Mouse (Mus musculus): ENCODE measurements at regions not wholly inside any gene's neighbourhood (a gene's known extent, or its start where the extent isn't known, plus 50 kb on each side); places are given as distances from the start of the nearest gene placed in this dataset.

DNA sequence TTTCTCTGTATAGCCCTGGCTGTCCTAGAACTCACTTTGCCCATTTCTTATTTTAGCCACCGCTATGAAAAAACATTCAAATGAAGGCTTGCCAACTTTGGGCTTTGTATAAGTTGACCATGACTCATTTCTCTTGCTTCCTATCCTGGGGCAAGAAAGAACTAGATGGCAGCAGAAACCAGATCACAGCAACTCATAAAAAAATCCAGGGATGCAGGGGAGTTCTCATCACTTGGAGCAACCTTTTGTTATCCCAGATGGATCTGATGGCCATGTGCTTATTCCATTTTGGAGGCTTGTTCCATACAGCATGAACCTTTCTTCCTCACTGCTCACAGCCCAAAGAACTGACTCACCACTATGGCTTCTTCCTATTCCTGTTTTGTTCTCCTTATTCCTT, 52.1 kb upstream of the Rab11fip2 start:
- Histone ChIP-seq H3K27me3 (ENCODE audit: control insufficient read depth, insufficient read depth, low read length) (no peaks in the 10 kb centered on the region), H3K4me3 (ENCODE audit: insufficient read depth in 1 of 2, low read depth in 2 of 2, low read length in 2 of 2) (no peak overlapping the region), H3K4me2 (ENCODE audit: low read depth) (no peak overlapping the region), H3K9ac (replicated peaks) (no peak overlapping the region), H3K36me3 (replicated peaks; ENCODE audit: control insufficient read depth, insufficient read depth, low read depth) (no peaks in the 10 kb centered on the region), H3K4me1 (replicated peaks; ENCODE audit: control insufficient read depth in 2 of 2, insufficient read depth in 2 of 2, low read length in 1 of 2) (no peaks in the 10 kb centered on the region), H3K9me3 (ENCODE audit: control insufficient read depth, low read length) (no peaks in the 10 kb centered on the region), H3K27ac (no peak overlapping the region)
- WGBS (ENCODE audit: insufficient replicate concordance), result 84% methylated on average over 1 of the region's 1 CpGs
- ATAC-seq (ENCODE audit: insufficient read depth) (no peak), DNase-seq (ENCODE audit: low read depth in 3 of 3, low spot score in 3 of 3) (no peak)
- TF ChIP-seq CTCF (IDR thresholded peaks at IDR 0.05; ENCODE audit: low read depth), result no peak
- TF ChIP-seq EP300 (IDR thresholded peaks at IDR 0.05; ENCODE audit: low read depth), result no peak

Measured in liver, embryonic 14.5 days (tissue).